In genomic region chr14:76244338-76245062, GRCm38 (mm10) we compare ENCODE assay signal across 10 mouse cellular contexts.
DNase-seq lines count a peak whose midpoint lies in the region; ATAC-seq lines count a peak whose summit lies in the region.
"Had no signal": no experiment of that assay in that cellular context is flagged by ENCODE, and none has a peak within 500 bp of the region (broad histone marks: within the 10 kb centered on the region; RNA-seq: fewer than 3 reads in every experiment).

No protein-coding gene starts in this region.

- peak; percentile 81 for ATAC-seq in hindbrain, embryonic 14.5 days (ENCODE audit: low FRiP score)
- ATAC-seq in midbrain, embryonic 15.5 days (replicated peaks) = peak; percentile 72; the same call in 1 of the 2 replicates
- ATAC-seq in frontal cortex, adult (ENCODE audit: low TSS enrichment) = no peak

- peaks cover 12% of the 10 kb centered on the region for H3K4me1 ChIP-seq in hindbrain, embryonic 14.5 days (replicated peaks; ENCODE audit: control insufficient read depth, insufficient read depth, low read length)
- peaks cover 19% of the 10 kb centered on the region for H3K4me1 ChIP-seq in midbrain, embryonic 15.5 days

- 13% methylated on average over 18 of the region's 18 CpGs for WGBS in hindbrain, embryonic 14.5 days
- WGBS in midbrain, embryonic 15.5 days = 16% methylated on average over 18 of the region's 18 CpGs

- no peaks in the 10 kb centered on the region for H3K9me3 ChIP-seq in hindbrain, embryonic 14.5 days (ENCODE audit: control insufficient read depth, low read length)
- no peaks in the 10 kb centered on the region for H3K9me3 ChIP-seq in midbrain, embryonic 15.5 days
- H3K9me3 ChIP-seq: limb, embryonic 12.5 days had no signal

- H3K9ac ChIP-seq in hindbrain, embryonic 14.5 days = peak overlapping the region; percentile 0; the same call in 1 of the 2 replicates
- no peak overlapping the region for H3K9ac ChIP-seq in midbrain, embryonic 15.5 days
- H3K9ac ChIP-seq: limb, embryonic 12.5 days had no signal

- DNase-seq in adrenal gland, adult 2 months = peak; percentile 13
- no peak for DNase-seq in adrenal gland, postnatal 10 days
- DNase-seq in ZHBTc4 (ENCODE audit: low read depth, low spot score) = peak; percentile 83
- DNase-seq in hindbrain, embryonic 14.5 days (ENCODE audit: low spot score) = peak; percentile 65
- no peak for DNase-seq in layer of hippocampus, adult 11-12 months (ENCODE audit: low spot score)
- no peak for DNase-seq in frontal cortex, postnatal 10 days (ENCODE audit: low spot score in 2 of 2)
- DNase-seq: gastrocnemius, adult 2 months had no signal

- no peak overlapping the region for H3K4me3 ChIP-seq in hindbrain, embryonic 14.5 days (replicated peaks; ENCODE audit: low read length)
- H3K4me3 ChIP-seq in midbrain, embryonic 15.5 days = no peak overlapping the region
- H3K4me3 ChIP-seq: gastrocnemius, adult 2 months; limb, embryonic 12.5 days had no signal

- peak overlapping the region; percentile 74 for H3K27ac ChIP-seq in hindbrain, embryonic 14.5 days
- peak overlapping the region; percentile 56 for H3K27ac ChIP-seq in midbrain, embryonic 15.5 days
- H3K27ac ChIP-seq: gastrocnemius, adult 2 months; limb, embryonic 12.5 days had no signal

- peak overlapping the region; percentile 25 for H3K4me2 ChIP-seq in hindbrain, embryonic 14.5 days (replicated peaks)
- peak overlapping the region; percentile 22 for H3K4me2 ChIP-seq in midbrain, embryonic 15.5 days
- H3K4me2 ChIP-seq: limb, embryonic 12.5 days had no signal

- H3K36me3 ChIP-seq in hindbrain, embryonic 14.5 days (replicated peaks; ENCODE audit: control insufficient read depth, insufficient read depth) = no peaks in the 10 kb centered on the region
- H3K36me3 ChIP-seq in midbrain, embryonic 15.5 days (replicated peaks) = no peaks in the 10 kb centered on the region
- H3K36me3 ChIP-seq: limb, embryonic 12.5 days had no signal

- H3K27me3 ChIP-seq in hindbrain, embryonic 14.5 days (ENCODE audit: control insufficient read depth, insufficient read depth, low read length) = no peaks in the 10 kb centered on the region
- H3K27me3 ChIP-seq in midbrain, embryonic 15.5 days (replicated peaks) = no peaks in the 10 kb centered on the region
- H3K27me3 ChIP-seq: limb, embryonic 12.5 days had no signal

Comparison
In these comparisons a context has a peak if more than half of its experiments do, and no peak if none do; other contexts are left out.
1. DNase-seq: peak in adrenal gland, adult 2 months (single experiment), ZHBTc4 (single experiment) and hindbrain, embryonic 14.5 days (single experiment); none in adrenal gland, postnatal 10 days (single experiment), layer of hippocampus, adult 11-12 months (single experiment) and frontal cortex, postnatal 10 days (0 of 2).